Mouse (Mus musculus) bone marrow macrophage, adult 2 months (primary cell): ENCODE results near the gene Wasl. TPM values are rescaled to one million over a fixed set of nuclear protein-coding genes. Genes with fewer than 3 reads are reported as not detected.

Experiments
- H3K27ac ChIP-seq: 2 replicates; pipeline ENCODE4 v1.5.1; 2012; ENCODE audit warnings: low read depth, low read length; ENCODE audit not compliant: insufficient read depth
- H3K4me1 ChIP-seq: 2 replicates; pipeline ENCODE4 v1.6.1; 2012; ENCODE audit warnings: low read length; ENCODE audit not compliant: control insufficient read depth, insufficient read depth
- H3K4me3 ChIP-seq: 2 replicates; pipeline ENCODE4 v1.5.1; 2012; ENCODE audit warnings: mild to moderate bottlenecking, low read length, moderate library complexity; ENCODE audit not compliant: insufficient read depth
- CTCF ChIP-seq: IDR thresholded peaks from 2 replicates; pipeline ENCODE4 v1.5.1; 2012; ENCODE audit warnings: low read depth, mild to moderate bottlenecking, low read length, moderate library complexity
- POLR2A ChIP-seq: IDR thresholded peaks from 2 replicates; pipeline ENCODE4 v1.6.1; 2012; ENCODE audit warnings: mild to moderate bottlenecking, low read depth, low read length, borderline replicate concordance
- polyA plus RNA-seq: library from polyadenylated mRNA; stranded (reverse); fragments of >200 nt; gene quantifications from 2 replicates; pipeline ENCODE4 v1.2.4, GENCODE M21; 2012; ENCODE audit not compliant: missing spikeins, insufficient read depth, insufficient read length

The Wasl gene
- polyA plus RNA-seq, 1 experiment: 18.5 TPM

DNA sequence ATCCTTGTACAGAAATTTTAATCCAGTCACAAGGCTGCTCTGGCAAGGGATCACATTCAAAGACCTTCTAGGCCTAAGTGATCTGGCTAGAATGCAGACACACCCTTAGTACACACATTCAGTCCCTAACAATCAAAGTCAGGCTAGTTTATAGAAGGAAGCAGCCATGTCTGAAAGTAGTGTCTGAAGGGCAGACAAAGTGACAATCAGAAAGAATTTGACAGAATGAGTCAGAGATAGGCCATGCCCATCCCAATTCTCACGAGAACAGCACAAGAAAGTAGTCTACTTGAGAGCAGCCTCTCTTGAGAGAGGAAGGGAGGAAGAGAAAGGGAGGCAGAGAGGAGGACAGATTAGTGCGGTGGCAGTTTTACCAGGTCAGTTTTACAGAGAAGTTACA lies 42.7 kb downstream of the Wasl start:
- Histone ChIP-seq H3K4me3 (no peak overlapping the region), H3K4me1 (no peaks in the 10 kb centered on the region), H3K27ac (no peak overlapping the region)
- TF ChIP-seq CTCF (no peak), POLR2A (no peak)

DNA sequence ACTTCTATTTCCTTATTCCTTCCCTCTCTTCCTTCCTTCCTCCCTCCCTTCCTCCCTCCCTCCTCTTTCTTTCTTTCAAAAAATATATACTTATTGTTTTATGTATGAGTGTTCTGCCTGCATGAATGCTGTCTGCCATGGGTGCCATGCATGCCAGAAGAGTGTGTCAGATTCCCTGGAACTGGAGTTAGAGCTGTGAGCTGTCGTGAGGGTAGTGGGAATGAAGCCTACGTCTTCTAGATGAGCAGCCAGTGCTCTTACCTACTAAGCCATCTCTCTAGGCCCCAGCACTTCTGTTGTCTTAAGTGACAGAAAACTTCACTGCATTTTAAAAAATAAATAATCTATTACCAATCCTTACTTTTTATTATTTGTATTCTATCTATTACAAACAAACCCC lies 43.9 kb downstream of the Wasl start:
- no peak for TF ChIP-seq POLR2A
- no peak for TF ChIP-seq CTCF
- H3K4me3 ChIP-seq: no peak overlapping the region
- H3K4me1 ChIP-seq: no peaks in the 10 kb centered on the region
- H3K27ac ChIP-seq: no peak overlapping the region

DNA sequence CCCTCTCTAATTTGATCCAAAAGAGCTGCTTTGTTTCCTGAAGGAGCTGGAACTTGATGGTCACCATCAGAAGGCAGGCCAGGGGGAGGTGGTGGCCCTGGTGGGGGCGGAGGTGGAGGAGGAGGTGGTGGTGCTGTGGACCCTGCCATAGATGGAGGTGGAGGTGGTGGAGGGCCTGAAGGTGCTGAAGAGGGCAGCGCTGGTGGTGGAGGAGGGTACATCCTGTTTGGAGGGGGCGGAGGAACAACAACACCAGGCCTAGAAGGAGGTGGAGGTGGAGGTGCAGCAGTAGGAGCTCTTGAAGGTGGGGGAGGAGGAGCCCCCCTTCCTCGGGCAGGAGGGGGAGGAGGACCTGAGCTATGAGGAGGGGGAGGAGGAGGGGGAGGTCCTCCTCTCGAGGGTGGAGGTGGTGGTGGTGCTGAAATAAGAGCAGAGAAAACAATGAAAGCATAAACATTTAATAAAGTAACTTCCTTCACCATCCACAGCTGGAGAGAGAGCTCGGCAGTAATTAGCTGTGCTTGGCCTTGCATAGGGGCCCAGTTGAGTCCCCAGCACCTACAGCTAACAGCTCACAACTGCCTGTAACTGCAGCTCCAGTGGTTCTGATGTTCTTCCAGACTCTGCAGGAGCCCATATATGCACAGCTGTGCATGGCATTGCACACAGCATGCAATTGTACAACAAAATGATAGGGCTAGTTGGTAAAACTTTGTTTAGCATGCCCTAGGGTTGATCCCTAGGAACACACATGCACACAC lies 45.3 kb downstream of the Wasl start:
- Histone ChIP-seq H3K27ac (no peak overlapping the region), H3K4me3 (no peak overlapping the region), H3K4me1 (no peaks in the 10 kb centered on the region)
- TF ChIP-seq POLR2A (no peak), CTCF (no peak)

DNA sequence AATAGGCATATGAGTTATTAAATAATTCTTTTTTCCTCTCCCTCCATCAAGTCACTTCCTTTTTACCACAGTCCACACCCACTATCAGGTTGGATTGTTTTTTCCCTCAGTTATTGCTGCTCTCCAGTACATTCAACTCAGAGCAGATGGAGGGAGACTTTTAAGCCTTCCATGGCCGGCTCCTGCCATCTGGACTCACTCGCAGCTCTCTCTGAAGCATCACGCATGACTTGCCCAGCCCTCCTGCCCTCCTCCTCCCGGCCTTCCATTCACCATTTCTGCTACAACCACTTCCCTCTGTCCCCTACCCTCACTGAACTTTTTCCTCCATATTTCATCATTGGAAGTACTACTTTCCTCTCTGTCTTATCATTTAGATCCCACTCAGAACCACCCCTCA lies 48.1 kb downstream of the Wasl start:
- no peak overlapping the region for H3K27ac ChIP-seq
- H3K4me1 ChIP-seq: no peaks in the 10 kb centered on the region
- H3K4me3 ChIP-seq: no peak overlapping the region
- no peak for TF ChIP-seq CTCF
- no peak for TF ChIP-seq POLR2A

DNA sequence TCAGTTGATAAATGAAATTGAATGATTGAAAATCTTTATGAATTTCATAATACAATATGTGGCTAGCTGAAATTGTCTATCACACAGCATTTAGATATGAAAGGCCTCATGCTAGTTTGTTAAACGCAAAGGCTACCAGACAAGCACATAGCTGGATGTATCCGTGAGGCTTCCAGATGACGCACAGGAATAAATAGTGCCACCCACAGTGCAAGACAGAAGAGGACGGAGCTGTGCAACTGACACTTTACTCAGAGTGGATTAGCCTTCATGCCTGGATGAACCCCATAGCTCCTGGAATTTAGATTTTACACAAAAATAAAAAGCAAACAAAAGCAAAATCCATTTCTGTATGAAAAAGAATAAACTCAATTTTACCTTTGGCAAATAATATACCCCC lies 50.9 kb downstream of the Wasl start:
- TF ChIP-seq POLR2A (no peak), CTCF (no peak)
- Histone ChIP-seq H3K27ac (no peak overlapping the region), H3K4me1 (no peaks in the 10 kb centered on the region), H3K4me3 (no peak overlapping the region)

DNA sequence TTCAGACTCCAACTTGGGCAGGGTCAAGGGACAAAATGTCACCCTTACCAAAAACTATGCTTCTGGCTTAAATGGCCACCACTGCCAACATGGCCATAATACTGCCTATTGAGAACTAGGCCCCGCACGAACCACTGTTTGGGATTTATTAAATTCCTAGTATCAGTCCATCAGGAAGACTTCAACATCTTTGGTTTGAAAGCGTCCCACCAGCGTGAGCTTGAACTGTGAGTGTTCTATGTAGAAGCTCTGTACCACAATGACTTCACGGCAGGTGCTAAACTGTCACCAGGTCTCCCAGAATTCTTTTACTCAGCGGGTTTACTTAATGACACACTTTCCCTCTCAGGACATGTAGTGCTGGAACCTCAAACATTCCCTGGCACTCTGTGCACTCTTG lies 51.5 kb downstream of the Wasl start:
- Histone ChIP-seq H3K4me3 (no peak overlapping the region), H3K27ac (no peak overlapping the region), H3K4me1 (no peaks in the 10 kb centered on the region)
- TF ChIP-seq CTCF (no peak), POLR2A (no peak)

DNA sequence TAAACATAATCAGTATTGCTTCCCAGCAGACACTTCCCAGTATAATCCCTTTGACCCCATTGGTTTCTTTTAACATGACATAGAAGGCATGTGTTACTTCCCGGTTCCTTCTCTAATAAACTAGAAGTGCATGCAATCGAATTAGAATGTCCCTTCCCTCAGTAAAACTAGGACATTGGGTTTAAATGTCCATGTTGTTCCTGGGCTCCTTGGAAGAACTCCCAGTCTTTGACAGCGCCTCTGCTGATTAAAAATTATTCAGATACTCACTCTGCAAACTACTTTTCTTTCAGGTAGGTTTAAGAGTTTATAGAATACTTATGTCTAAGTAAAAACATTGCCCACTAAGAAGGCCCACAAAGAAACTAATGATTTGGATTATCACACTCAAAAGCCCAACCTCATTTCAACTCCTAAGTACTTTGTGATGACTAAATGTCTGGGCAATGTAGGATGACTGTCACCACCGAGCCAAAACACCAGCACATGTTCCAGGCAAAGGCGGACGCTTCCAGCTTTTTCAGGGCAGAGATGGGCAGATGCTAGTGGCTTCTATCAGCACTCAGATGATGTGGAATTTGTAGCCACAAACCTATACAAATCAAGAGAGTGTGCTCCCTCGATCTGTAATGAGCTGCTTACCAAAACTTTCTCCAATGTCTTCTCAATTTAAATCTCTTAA lies 52.6 kb downstream of the Wasl start:
- Histone ChIP-seq H3K27ac (no peak overlapping the region), H3K4me3 (no peak overlapping the region), H3K4me1 (no peaks in the 10 kb centered on the region)
- TF ChIP-seq CTCF: no peak
- no peak for TF ChIP-seq POLR2A

DNA sequence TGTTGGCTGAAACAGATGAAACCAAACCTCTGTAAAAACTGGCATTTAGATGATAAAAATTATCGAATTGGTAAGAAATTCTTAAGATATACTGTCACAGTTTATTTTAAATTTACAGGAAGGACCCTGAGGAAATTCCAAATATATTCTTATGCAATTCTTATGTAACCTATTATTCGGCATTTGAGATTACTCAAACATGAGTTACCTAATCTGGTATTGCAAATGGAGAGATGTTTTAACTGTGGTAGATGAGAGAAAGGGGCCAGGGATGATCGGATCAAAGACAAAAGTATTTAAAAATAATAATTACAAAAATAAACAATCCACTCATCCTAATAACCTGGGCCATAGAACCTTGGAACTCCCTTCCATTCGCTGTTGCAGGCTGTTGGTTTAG lies 54.5 kb downstream of the Wasl start:
- no peak for TF ChIP-seq POLR2A
- TF ChIP-seq CTCF: no peak
- Histone ChIP-seq H3K4me1 (no peaks in the 10 kb centered on the region), H3K27ac (no peak overlapping the region), H3K4me3 (no peak overlapping the region)

DNA sequence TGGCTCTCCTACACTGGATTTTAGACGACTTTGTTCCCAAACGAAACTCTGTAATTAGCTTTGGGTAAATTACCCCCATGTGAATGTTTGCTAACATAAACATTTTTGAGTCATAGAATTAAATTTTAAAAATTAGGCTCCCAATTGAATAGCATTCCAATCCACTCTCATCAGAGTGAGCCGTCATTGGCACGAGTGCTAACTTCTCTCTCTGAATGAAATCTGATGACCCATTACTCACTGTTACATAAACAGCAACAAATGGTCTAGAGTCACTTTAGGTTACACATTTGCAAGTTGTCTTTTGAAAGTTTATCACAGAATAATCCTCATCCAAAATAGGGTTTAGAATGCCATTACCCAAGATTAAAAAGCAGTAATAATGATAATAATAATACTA lies 55.3 kb downstream of the Wasl start:
- no peak overlapping the region for H3K4me3 ChIP-seq
- H3K4me1 ChIP-seq: no peaks in the 10 kb centered on the region
- H3K27ac ChIP-seq: no peak overlapping the region
- TF ChIP-seq POLR2A (no peak), CTCF (no peak)

DNA sequence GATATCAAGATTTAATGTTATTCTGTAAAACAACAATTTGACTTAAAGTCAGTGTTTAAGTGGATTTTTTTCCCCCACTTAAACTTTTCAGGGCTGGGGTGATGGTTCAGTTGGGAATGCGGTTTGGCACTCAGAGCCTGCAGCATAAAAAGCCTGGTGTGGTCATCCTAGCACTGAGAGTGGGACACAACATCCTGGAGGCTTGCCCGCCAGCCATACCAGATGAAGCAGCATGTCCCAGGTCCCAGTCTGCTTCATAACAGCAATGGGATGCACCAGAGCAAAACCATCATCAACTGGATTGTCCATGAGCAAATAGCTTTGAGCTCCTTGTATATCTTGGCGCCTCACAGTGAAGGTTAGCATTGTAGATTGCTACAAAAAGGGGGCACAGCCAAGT lies 56.1 kb downstream of the Wasl start:
- Histone ChIP-seq H3K27ac (no peak overlapping the region), H3K4me3 (no peak overlapping the region), H3K4me1 (no peaks in the 10 kb centered on the region)
- TF ChIP-seq POLR2A (no peak), CTCF (no peak)
